Mouse (Mus musculus): ENCODE measurements at regions not wholly inside any gene's neighbourhood (a gene's known extent, or its start where the extent isn't known, plus 50 kb on each side); places are given as distances from the start of the nearest gene placed in this dataset.

GRCm38 (mm10) chr17:88265291-88265690 lies 175.2 kb upstream of the Foxn2 start:
- Histone ChIP-seq H3K4me1 (0 out of 2 replicates have a peak, but pooled peaks cover 3% of the 10 kb centered on the region), H3K36me3 (replicated peaks) (no peaks in the 10 kb centered on the region), H3K4me3 (no peak overlapping the region), H3K27ac (no peak overlapping the region), H3K4me2 (no peak overlapping the region), H3K9me3 (no peaks in the 10 kb centered on the region), H3K27me3 (replicated peaks) (no peaks in the 10 kb centered on the region), H3K9ac (no peak overlapping the region)
- ATAC-seq (replicated peaks) = no peak
- 86% methylated on average over 13 of the region's 13 CpGs for WGBS

- H3K4me3 ChIP-seq = no peak overlapping the region
- 82% methylated on average over 8 of the region's 8 CpGs for WGBS
- H3K27ac ChIP-seq = no peak overlapping the region
- no peak for ATAC-seq (replicated peaks)
- no peak overlapping the region for H3K4me2 ChIP-seq
- H3K36me3 ChIP-seq (replicated peaks) = no peaks in the 10 kb centered on the region
- H3K9ac ChIP-seq = no peak overlapping the region
- H3K9me3 ChIP-seq = no peaks in the 10 kb centered on the region
- H3K4me1 ChIP-seq = no peaks in the 10 kb centered on the region
- no peaks in the 10 kb centered on the region for H3K27me3 ChIP-seq (replicated peaks)
Observed at GRCm38 (mm10) chr17:88268216-88268615, 172.3 kb upstream of the Foxn2 start.

- no peak overlapping the region for H3K9ac ChIP-seq
- ATAC-seq (replicated peaks) = no peak
- H3K9me3 ChIP-seq = no peaks in the 10 kb centered on the region
- H3K36me3 ChIP-seq (replicated peaks) = no peaks in the 10 kb centered on the region
- no peak overlapping the region for H3K4me3 ChIP-seq
- 0 out of 2 replicates have a peak, but pooled peaks cover 1% of the 10 kb centered on the region for H3K4me1 ChIP-seq
- WGBS = 96% methylated on average over 14 of the region's 14 CpGs
- no peaks in the 10 kb centered on the region for H3K27me3 ChIP-seq (replicated peaks)
- H3K4me2 ChIP-seq = no peak overlapping the region
- H3K27ac ChIP-seq = no peak overlapping the region
Observed at GRCm38 (mm10) chr17:88268802-88269201, 171.7 kb upstream of the Foxn2 start.

GRCm38 (mm10) chr17:88270896-88271295 lies 169.6 kb upstream of the Foxn2 start:
- H3K27me3 ChIP-seq (replicated peaks) = no peaks in the 10 kb centered on the region
- no peak overlapping the region for H3K9ac ChIP-seq
- H3K9me3 ChIP-seq = no peaks in the 10 kb centered on the region
- no peak for ATAC-seq (replicated peaks)
- no peaks in the 10 kb centered on the region for H3K36me3 ChIP-seq (replicated peaks)
- peaks cover 18% of the 10 kb centered on the region for H3K4me1 ChIP-seq
- no peak overlapping the region for H3K4me2 ChIP-seq
- WGBS = 82% methylated on average over 5 of the region's 5 CpGs
- no peak overlapping the region for H3K4me3 ChIP-seq
- H3K27ac ChIP-seq = no peak overlapping the region

- Histone ChIP-seq H3K4me3 (no peak overlapping the region), H3K9me3 (no peaks in the 10 kb centered on the region), H3K27ac (no peak overlapping the region), H3K9ac (no peak overlapping the region), H3K27me3 (replicated peaks) (no peaks in the 10 kb centered on the region), H3K4me1 (peaks cover 18% of the 10 kb centered on the region), H3K4me2 (no peak overlapping the region), H3K36me3 (replicated peaks) (no peaks in the 10 kb centered on the region)
- ATAC-seq (replicated peaks) = no peak
- 95% methylated on average over 5 of the region's 5 CpGs for WGBS
Observed at GRCm38 (mm10) chr17:88272161-88272560, 168.3 kb upstream of the Foxn2 start.

GRCm38 (mm10) chr17:88273520-88273919 lies 167.0 kb upstream of the Foxn2 start:
- WGBS = 90% methylated on average over 9 of the region's 9 CpGs
- Histone ChIP-seq H3K9ac (no peak overlapping the region), H3K36me3 (replicated peaks) (no peaks in the 10 kb centered on the region), H3K27ac (peak overlapping the region; percentile 78; the same call in 1 of the 2 replicates), H3K4me3 (no peak overlapping the region), H3K27me3 (replicated peaks) (no peaks in the 10 kb centered on the region), H3K4me1 (peaks cover 18% of the 10 kb centered on the region), H3K9me3 (no peaks in the 10 kb centered on the region), H3K4me2 (no peak overlapping the region)
- no peak for ATAC-seq (replicated peaks)

GRCm38 (mm10) chr17:88274003-88274698 lies 166.4 kb upstream of the Foxn2 start:
- Histone ChIP-seq H3K4me2 (no peak overlapping the region), H3K27ac (peak overlapping the region; percentile 78), H3K4me1 (peaks cover 18% of the 10 kb centered on the region), H3K9me3 (no peaks in the 10 kb centered on the region), H3K4me3 (no peak overlapping the region), H3K27me3 (replicated peaks) (no peaks in the 10 kb centered on the region), H3K9ac (no peak overlapping the region), H3K36me3 (replicated peaks) (no peaks in the 10 kb centered on the region)
- peak; percentile 62; the same call in 1 of the 2 replicates for ATAC-seq (replicated peaks)
- 72% methylated on average over 14 of the region's 14 CpGs for WGBS

GRCm38 (mm10) chr17:88274720-88275433 lies 165.6 kb upstream of the Foxn2 start:
- Histone ChIP-seq H3K4me2 (no peak overlapping the region), H3K9ac (no peak overlapping the region), H3K9me3 (no peaks in the 10 kb centered on the region), H3K27me3 (replicated peaks) (no peaks in the 10 kb centered on the region), H3K4me3 (no peak overlapping the region), H3K4me1 (peaks cover 18% of the 10 kb centered on the region), H3K27ac (peak overlapping the region; percentile 78), H3K36me3 (replicated peaks) (no peaks in the 10 kb centered on the region)
- peak; percentile 87 for ATAC-seq (replicated peaks)
- 28% methylated on average over 6 of the region's 6 CpGs for WGBS

- H3K36me3 ChIP-seq (replicated peaks) = no peaks in the 10 kb centered on the region
- no peak overlapping the region for H3K4me2 ChIP-seq
- H3K27me3 ChIP-seq (replicated peaks) = no peaks in the 10 kb centered on the region
- H3K4me1 ChIP-seq = peaks cover 8% of the 10 kb centered on the region; the same call in 1 of the 2 replicates
- H3K27ac ChIP-seq = no peak overlapping the region
- 83% methylated on average over 5 of the region's 5 CpGs for WGBS
- no peaks in the 10 kb centered on the region for H3K9me3 ChIP-seq
- H3K4me3 ChIP-seq = no peak overlapping the region
- no peak for ATAC-seq (replicated peaks)
- no peak overlapping the region for H3K9ac ChIP-seq
Observed at GRCm38 (mm10) chr17:88279656-88280055, 160.9 kb upstream of the Foxn2 start.

GRCm38 (mm10) chr17:88282711-88283110 lies 157.8 kb upstream of the Foxn2 start:
- Histone ChIP-seq H3K27me3 (replicated peaks) (no peaks in the 10 kb centered on the region), H3K4me3 (no peak overlapping the region), H3K9me3 (peaks cover 3% of the 10 kb centered on the region; the same call in 1 of the 2 replicates), H3K27ac (no peak overlapping the region), H3K4me2 (no peak overlapping the region), H3K4me1 (no peaks in the 10 kb centered on the region), H3K9ac (no peak overlapping the region), H3K36me3 (replicated peaks) (no peaks in the 10 kb centered on the region)
- 79% methylated on average over 1 of the region's 1 CpGs for WGBS
- no peak for ATAC-seq (replicated peaks)

GRCm38 (mm10) chr17:88284477-88284876 lies 156.0 kb upstream of the Foxn2 start:
- H3K9ac ChIP-seq = no peak overlapping the region
- 93% methylated on average over 3 of the region's 3 CpGs for WGBS
- H3K4me2 ChIP-seq = no peak overlapping the region
- H3K4me3 ChIP-seq = no peak overlapping the region
- H3K27ac ChIP-seq = no peak overlapping the region
- no peaks in the 10 kb centered on the region for H3K4me1 ChIP-seq
- H3K9me3 ChIP-seq = peaks cover 15% of the 10 kb centered on the region; the same call in 1 of the 2 replicates
- H3K36me3 ChIP-seq (replicated peaks) = no peaks in the 10 kb centered on the region
- no peaks in the 10 kb centered on the region for H3K27me3 ChIP-seq (replicated peaks)
- no peak for ATAC-seq (replicated peaks)

- Histone ChIP-seq H3K4me1 (no peaks in the 10 kb centered on the region), H3K4me3 (no peak overlapping the region), H3K9ac (no peak overlapping the region), H3K4me2 (no peak overlapping the region), H3K27ac (no peak overlapping the region), H3K36me3 (replicated peaks) (no peaks in the 10 kb centered on the region), H3K27me3 (replicated peaks) (no peaks in the 10 kb centered on the region), H3K9me3 (peaks cover 15% of the 10 kb centered on the region; the same call in 1 of the 2 replicates)
- WGBS = 67% methylated on average over 1 of the region's 1 CpGs
- ATAC-seq (replicated peaks) = no peak
Observed at GRCm38 (mm10) chr17:88287861-88288260, 152.7 kb upstream of the Foxn2 start.

GRCm38 (mm10) chr17:88297520-88297919 lies 143.0 kb upstream of the Foxn2 start:
- no peaks in the 10 kb centered on the region for H3K4me1 ChIP-seq
- no peaks in the 10 kb centered on the region for H3K36me3 ChIP-seq (replicated peaks)
- no peak overlapping the region for H3K4me2 ChIP-seq
- no peaks in the 10 kb centered on the region for H3K27me3 ChIP-seq (replicated peaks)
- H3K9ac ChIP-seq = no peak overlapping the region
- no peaks in the 10 kb centered on the region for H3K9me3 ChIP-seq
- H3K27ac ChIP-seq = no peak overlapping the region
- no peak overlapping the region for H3K4me3 ChIP-seq
- no peak for ATAC-seq (replicated peaks)
- WGBS = 66% methylated on average over 4 of the region's 4 CpGs
